Mouse (Mus musculus) testis, adult 2 months (tissue): ENCODE results near the gene Zfp174. TPM values are rescaled to one million over a fixed set of nuclear protein-coding genes. Genes with fewer than 3 reads are reported as not detected.

ENCODE experiments used
- H3K27ac ChIP-seq: fragments of 200-500 bp; 2 replicates; pipeline ENCODE4 v1.5.1; 2012; ENCODE audit warnings: low read depth, low read length; ENCODE audit not compliant: control insufficient read depth, insufficient read depth
- H3K27me3 ChIP-seq: fragments of 200-500 bp; 2 replicates; pipeline ENCODE4 v1.6.1; 2012; ENCODE audit warnings: mild to moderate bottlenecking, low read length, moderate library complexity; ENCODE audit not compliant: control insufficient read depth, insufficient read depth
- H3K36me3 ChIP-seq: fragments of 200-500 bp; 2 replicates; pipeline ENCODE4 v1.6.1; 2012; ENCODE audit warnings: mild to moderate bottlenecking, low read length; ENCODE audit not compliant: control insufficient read depth, insufficient read depth
- H3K4me1 ChIP-seq: fragments of 200-500 bp; 2 replicates; pipeline ENCODE4 v1.6.1; 2012; ENCODE audit warnings: low read length; ENCODE audit not compliant: control insufficient read depth, insufficient read depth
- H3K4me3 ChIP-seq: fragments of 200-500 bp; 2 replicates; pipeline ENCODE4 v1.5.1; 2012; ENCODE audit warnings: low read depth, mild to moderate bottlenecking, low read length, moderate library complexity, mixed read lengths; ENCODE audit not compliant: control insufficient read depth
- CTCF ChIP-seq: fragments of 200-500 bp; IDR thresholded peaks from 2 replicates; pipeline ENCODE4 v1.5.1; 2012; ENCODE audit warnings: low read depth, mild to moderate bottlenecking, inconsistent platforms, low read length, moderate library complexity; ENCODE audit not compliant: control insufficient read depth, insufficient read depth, insufficient replicate concordance
- POLR2A ChIP-seq: fragments of 200-500 bp; IDR thresholded peaks from 2 replicates; pipeline ENCODE4 v1.6.1; 2012; ENCODE audit warnings: low read depth, mild to moderate bottlenecking, inconsistent platforms, low read length, moderate library complexity; ENCODE audit not compliant: control insufficient read depth
- polyA plus RNA-seq: library from polyadenylated mRNA; depleted of rRNA; stranded (reverse); fragments of >200 nt; gene quantifications from 2 replicates; pipeline ENCODE4 v1.2.3, GENCODE M21; 2012

The Zfp174 gene
- polyA plus RNA-seq, 1 experiment, result 1.5 TPM

DNA sequence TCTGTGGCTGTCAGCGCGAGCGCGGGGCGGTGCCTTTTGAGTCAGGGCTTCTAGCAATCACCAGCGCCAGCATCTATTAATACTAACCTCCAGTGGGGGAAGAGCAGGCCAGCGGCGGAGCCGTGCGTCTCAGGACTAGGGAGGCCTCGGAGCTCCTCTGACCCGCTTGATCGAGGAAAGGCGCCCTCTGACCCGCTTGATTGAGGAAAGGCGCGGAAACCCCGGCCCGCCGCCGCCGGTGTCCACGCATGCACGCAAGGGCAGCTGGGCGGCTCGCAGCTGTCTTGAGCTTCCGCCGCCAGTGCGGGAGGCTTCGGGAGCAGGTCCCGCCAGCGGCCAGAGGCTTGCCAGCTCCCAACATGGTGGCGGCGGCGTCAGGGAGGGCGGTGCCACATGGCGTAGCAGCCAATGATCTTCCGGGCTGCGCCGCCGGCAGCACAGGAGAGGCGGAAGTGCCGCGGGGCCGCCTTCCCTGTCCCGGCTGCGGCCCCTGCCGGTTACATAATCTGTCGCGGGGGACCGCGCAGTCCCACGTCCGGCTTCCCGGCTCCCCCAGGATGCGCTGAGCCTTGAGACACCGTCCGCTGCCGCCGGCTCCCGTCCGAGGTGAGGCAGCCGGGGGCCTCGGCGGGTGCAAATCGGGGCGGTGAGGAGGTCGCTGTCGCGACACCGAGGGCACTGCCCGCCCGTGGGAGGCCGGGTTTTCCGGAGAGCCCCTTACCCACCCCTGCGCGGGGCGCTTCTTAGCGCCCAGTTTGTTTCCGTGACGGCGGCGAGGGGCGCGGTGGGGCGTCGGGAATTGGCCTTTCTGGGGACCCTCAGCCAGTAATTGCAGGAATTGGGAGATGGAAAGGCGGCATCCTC lies 37.4 kb downstream of the Zfp174 start, which contains the start of the genes Zfp597 and Gm20695:
TSS of gene Zfp597 (minus strand) at position 361 of the 864 bp plus-strand sequence.
TSS of gene Gm20695 (plus strand) at position 448 of the 864 bp plus-strand sequence.
- peak; percentile 75 for TF ChIP-seq POLR2A
- TF ChIP-seq CTCF, result no peak
- Histone ChIP-seq H3K27ac (peak within 1 kb of the TSS; percentile 95), H3K36me3 (no peaks in the 10 kb centered on the region), H3K4me1 (peaks cover 8% of the 10 kb centered on the region), H3K4me3 (peak within 1 kb of the TSS; percentile 99), H3K27me3 (no peaks in the 10 kb centered on the region)

DNA sequence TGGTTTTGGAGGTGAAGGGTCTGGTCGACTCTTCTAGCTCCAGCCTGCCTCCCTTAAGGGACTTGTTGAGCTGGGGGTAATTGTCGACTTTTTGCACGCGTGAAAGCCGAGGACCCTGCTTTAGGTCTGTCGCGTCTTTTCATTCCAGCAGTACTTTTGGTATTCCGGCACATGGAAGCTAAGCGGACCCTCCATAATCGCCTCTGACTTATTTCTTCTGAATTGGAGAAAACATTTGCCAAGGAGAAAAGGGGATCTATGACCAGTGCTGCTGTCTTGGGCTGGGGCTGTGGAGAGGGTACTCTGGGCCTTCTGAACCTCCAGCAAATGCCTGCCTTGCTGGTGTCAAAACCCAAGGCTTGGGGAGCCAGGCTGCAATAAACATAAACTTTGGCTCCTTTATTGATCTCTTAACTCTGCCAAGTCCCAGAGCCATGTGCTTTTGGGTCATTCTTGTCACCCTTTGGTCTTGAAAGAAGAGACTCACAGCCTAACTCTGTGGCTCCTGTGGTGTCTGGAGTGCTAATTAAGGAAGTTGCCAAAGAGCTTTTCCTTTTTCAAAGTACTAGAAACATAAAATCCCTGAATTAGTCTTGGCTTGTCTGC lies 38.1 kb downstream of the Zfp174 start:
- Histone ChIP-seq H3K36me3 (no peaks in the 10 kb centered on the region), H3K4me1 (peaks cover 8% of the 10 kb centered on the region), H3K27ac (peak overlapping the region; percentile 95), H3K27me3 (no peaks in the 10 kb centered on the region), H3K4me3 (peak overlapping the region; percentile 99)
- no peak for TF ChIP-seq POLR2A
- no peak for TF ChIP-seq CTCF

GRCm38 (mm10) chr16:3891621-3892295 lies 44.7 kb downstream of the Zfp174 start:
- TF ChIP-seq POLR2A (no peak), CTCF (no peak)
- H3K4me3 ChIP-seq, result no peak overlapping the region
- no peak overlapping the region for H3K27ac ChIP-seq
- peaks cover 3% of the 10 kb centered on the region; the same call in 1 of the 2 replicates for H3K4me1 ChIP-seq
- no peaks in the 10 kb centered on the region for H3K27me3 ChIP-seq
- H3K36me3 ChIP-seq, result no peaks in the 10 kb centered on the region

GRCm38 (mm10) chr16:3893739-3894138 lies 46.7 kb downstream of the Zfp174 start:
- Histone ChIP-seq H3K4me3 (no peak overlapping the region), H3K27me3 (no peaks in the 10 kb centered on the region), H3K27ac (no peak overlapping the region), H3K4me1 (peaks cover 3% of the 10 kb centered on the region; the same call in 1 of the 2 replicates), H3K36me3 (peaks cover 1% of the 10 kb centered on the region; the same call in 1 of the 2 replicates)
- TF ChIP-seq POLR2A (no peak), CTCF (no peak)

- Histone ChIP-seq H3K27me3 (no peaks in the 10 kb centered on the region), H3K4me1 (peaks cover 3% of the 10 kb centered on the region; the same call in 1 of the 2 replicates), H3K36me3 (peaks cover 1% of the 10 kb centered on the region; the same call in 1 of the 2 replicates), H3K4me3 (no peak overlapping the region), H3K27ac (peak overlapping the region; percentile 39)
- TF ChIP-seq POLR2A (no peak), CTCF (no peak)
Observed at GRCm38 (mm10) chr16:3895173-3895792, 48.2 kb downstream of the Zfp174 start.

DNA sequence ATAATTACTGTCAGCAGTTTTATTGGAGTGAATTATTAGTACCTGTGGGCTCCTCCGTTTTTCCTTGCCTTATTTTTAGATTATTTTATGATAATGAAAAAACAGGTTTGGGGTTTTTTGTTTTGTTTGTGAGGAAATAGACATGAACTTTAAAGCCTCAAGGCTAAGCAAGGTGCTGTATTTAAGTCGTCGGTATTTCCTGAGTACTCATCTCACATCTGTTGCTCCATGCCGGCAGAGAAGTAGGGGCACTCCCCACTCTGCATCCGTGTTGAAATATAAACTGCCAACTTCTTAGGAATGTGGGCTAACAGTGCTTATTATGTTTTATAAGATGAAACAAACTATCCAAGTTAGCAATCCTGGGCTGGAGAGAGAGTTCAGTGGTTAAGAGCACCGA lies 49.0 kb downstream of the Zfp174 start:
- Histone ChIP-seq H3K27me3 (no peaks in the 10 kb centered on the region), H3K36me3 (peaks cover 1% of the 10 kb centered on the region; the same call in 1 of the 2 replicates), H3K4me1 (peaks cover 3% of the 10 kb centered on the region; the same call in 1 of the 2 replicates), H3K4me3 (no peak overlapping the region), H3K27ac (no peak overlapping the region)
- no peak for TF ChIP-seq CTCF
- no peak for TF ChIP-seq POLR2A
